ENCODE assay signal across 8 mouse cellular contexts in genomic region chr16:43539659-43540096, GRCm38 (mm10).
DNase-seq lines count a peak whose midpoint lies in the region; ATAC-seq lines count a peak whose summit lies in the region.

No protein-coding gene starts in this region.

- H3K27me3 ChIP-seq in forebrain, embryonic 13.5 days, result no peaks in the 10 kb centered on the region
- no peaks in the 10 kb centered on the region for H3K27me3 ChIP-seq in forebrain, embryonic 10.5 days (ENCODE audit: poor library complexity, severe bottlenecking)
- H3K27me3 ChIP-seq in midbrain, embryonic 12.5 days, result no peaks in the 10 kb centered on the region
- H3K27me3 ChIP-seq in midbrain, embryonic 16.5 days (ENCODE audit: control insufficient read depth, insufficient read depth, low read depth, low read length), result no peaks in the 10 kb centered on the region

- H3K4me3 ChIP-seq in forebrain, embryonic 13.5 days, result no peak overlapping the region
- H3K4me3 ChIP-seq in forebrain, embryonic 10.5 days, result no peak overlapping the region
- H3K4me3 ChIP-seq in midbrain, embryonic 12.5 days, result no peak overlapping the region
- H3K4me3 ChIP-seq in midbrain, embryonic 16.5 days (ENCODE audit: low read depth, low read length), result no peak overlapping the region

- H3K9me3 ChIP-seq in forebrain, embryonic 13.5 days (replicated peaks), result no peaks in the 10 kb centered on the region
- no peaks in the 10 kb centered on the region for H3K9me3 ChIP-seq in forebrain, embryonic 10.5 days
- H3K9me3 ChIP-seq in midbrain, embryonic 12.5 days, result no peaks in the 10 kb centered on the region
- no peaks in the 10 kb centered on the region for H3K9me3 ChIP-seq in midbrain, embryonic 16.5 days (replicated peaks; ENCODE audit: control insufficient read depth, low read length, poor library complexity, severe bottlenecking)

- 75% methylated on average over 12 of the region's 12 CpGs for WGBS in forebrain, embryonic 13.5 days
- WGBS in forebrain, embryonic 10.5 days, result 90% methylated on average over 12 of the region's 12 CpGs
- WGBS in midbrain, embryonic 12.5 days, result 87% methylated on average over 12 of the region's 12 CpGs
- WGBS in midbrain, embryonic 16.5 days, result 76% methylated on average over 12 of the region's 12 CpGs

- peak overlapping the region; percentile 67 for H3K27ac ChIP-seq in forebrain, embryonic 13.5 days
- H3K27ac ChIP-seq in forebrain, embryonic 10.5 days, result no peak overlapping the region
- peak overlapping the region; percentile 30; the same call in 1 of the 2 replicates for H3K27ac ChIP-seq in midbrain, embryonic 12.5 days (replicated peaks)
- H3K27ac ChIP-seq in midbrain, embryonic 16.5 days (ENCODE audit: low read length), result no peak overlapping the region

- peaks cover 25% of the 10 kb centered on the region for H3K4me1 ChIP-seq in forebrain, embryonic 13.5 days
- H3K4me1 ChIP-seq in forebrain, embryonic 10.5 days, result no peaks in the 10 kb centered on the region
- no peaks in the 10 kb centered on the region for H3K4me1 ChIP-seq in midbrain, embryonic 12.5 days
- H3K4me1 ChIP-seq in midbrain, embryonic 16.5 days (ENCODE audit: control insufficient read depth, insufficient read depth, low read length), result 0 out of 2 replicates have a peak, but pooled peaks cover 4% of the 10 kb centered on the region

- no peak overlapping the region for H3K9ac ChIP-seq in forebrain, embryonic 13.5 days
- no peak overlapping the region for H3K9ac ChIP-seq in midbrain, embryonic 12.5 days (replicated peaks)
- H3K9ac ChIP-seq in midbrain, embryonic 16.5 days (ENCODE audit: low read depth, low read length), result no peak overlapping the region

- peak; percentile 54 for ATAC-seq in forebrain, embryonic 13.5 days
- ATAC-seq in midbrain, embryonic 12.5 days (ENCODE audit: low FRiP score, low read depth), result no peak; the same call in 1 of the 2 replicates
- ATAC-seq in midbrain, embryonic 16.5 days, result no peak
- peak; percentile 26 for ATAC-seq in megakaryocyte progenitor cell, adult 5-6 weeks (replicated peaks; ENCODE audit: poor library complexity)
- ATAC-seq in erythroblast, adult 5-6 weeks (replicated peaks; ENCODE audit: low FRiP score, poor library complexity, severe bottlenecking), result no peak

- no peak for DNase-seq in forebrain, embryonic 10.5 days (ENCODE audit: extremely low spot score, low spot score)
- peak; percentile 75 for DNase-seq in heart, adult 8-10 months (ENCODE audit: low spot score)
- no peak for DNase-seq in frontal cortex, adult 2 months (ENCODE audit: extremely low spot score in 1 of 2, low spot score in 1 of 2)

- H3K36me3 ChIP-seq in forebrain, embryonic 13.5 days (ENCODE audit: poor library complexity, severe bottlenecking), result 0 out of 2 replicates have a peak, but pooled peaks cover 6% of the 10 kb centered on the region
- H3K36me3 ChIP-seq in forebrain, embryonic 10.5 days (replicated peaks), result no peaks in the 10 kb centered on the region
- H3K36me3 ChIP-seq in midbrain, embryonic 12.5 days, result no peaks in the 10 kb centered on the region
- H3K36me3 ChIP-seq in midbrain, embryonic 16.5 days (ENCODE audit: control insufficient read depth, insufficient read depth, low read length), result no peaks in the 10 kb centered on the region

- H3K4me2 ChIP-seq in forebrain, embryonic 13.5 days, result no peak overlapping the region
- no peak overlapping the region for H3K4me2 ChIP-seq in midbrain, embryonic 12.5 days (replicated peaks)
- H3K4me2 ChIP-seq in midbrain, embryonic 16.5 days (ENCODE audit: low read length), result no peak overlapping the region

Comparison
In these comparisons a context has a peak if more than half of its experiments do, and no peak if none do; other contexts are left out.
1. H3K27ac ChIP-seq: peak in forebrain, embryonic 13.5 days (single experiment) and midbrain, embryonic 12.5 days (single experiment); none in forebrain, embryonic 10.5 days (single experiment) and midbrain, embryonic 16.5 days (single experiment).
2. ATAC-seq: peak in forebrain, embryonic 13.5 days (single experiment) and megakaryocyte progenitor cell, adult 5-6 weeks (single experiment); none in midbrain, embryonic 12.5 days (single experiment), midbrain, embryonic 16.5 days (single experiment) and erythroblast, adult 5-6 weeks (single experiment).